Mouse (Mus musculus): ENCODE results near the gene Tmem214.

Gene Tmem214

DNA sequence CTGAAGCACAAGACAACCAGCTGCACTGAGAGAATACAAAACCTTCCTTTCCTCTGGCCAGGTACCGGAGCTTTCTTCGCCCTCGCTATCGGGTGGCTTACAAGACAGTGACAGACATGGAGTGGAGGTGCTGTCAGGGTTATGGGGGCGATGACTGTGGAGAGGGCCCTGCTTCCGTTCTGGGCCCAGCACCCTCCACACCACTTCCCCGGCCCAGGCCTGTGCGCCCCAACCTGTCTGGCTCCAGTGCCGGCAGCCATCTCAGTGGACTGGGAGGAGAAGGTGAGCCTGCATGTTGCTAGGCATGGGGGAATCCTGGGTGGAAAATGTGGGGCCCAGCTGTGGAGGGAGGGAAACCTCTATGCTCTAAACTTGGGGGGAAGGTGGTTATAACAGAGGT is 47.6 kb downstream of the Tmem214 start:
- DNase-seq (ENCODE audit: low read depth, low spot score): no peak

DNA sequence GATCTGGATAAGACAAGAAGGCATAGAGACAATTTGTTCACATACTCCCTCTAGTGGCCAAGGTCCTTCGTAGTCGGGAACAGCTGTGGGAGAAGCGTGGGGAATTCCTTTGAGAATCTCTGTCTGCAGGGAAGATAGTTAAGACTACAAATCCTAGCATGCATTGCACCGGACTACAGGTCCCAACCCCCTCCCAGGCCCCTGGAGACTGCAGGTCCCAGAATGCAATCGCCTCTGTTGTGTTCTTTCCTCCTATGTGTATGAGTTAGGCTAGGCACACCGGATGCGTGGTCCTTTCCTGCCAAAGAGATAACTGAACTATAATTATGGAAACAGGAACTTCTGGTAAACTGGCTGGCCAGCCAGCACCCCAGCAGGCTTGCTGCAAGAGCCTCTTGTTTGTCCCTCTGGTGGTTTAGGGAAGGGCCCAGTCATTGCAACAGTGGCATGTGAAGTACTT is 48.2 kb downstream of the Tmem214 start:
- DNase-seq (ENCODE audit: low read depth, low spot score): peak; percentile 95

DNA sequence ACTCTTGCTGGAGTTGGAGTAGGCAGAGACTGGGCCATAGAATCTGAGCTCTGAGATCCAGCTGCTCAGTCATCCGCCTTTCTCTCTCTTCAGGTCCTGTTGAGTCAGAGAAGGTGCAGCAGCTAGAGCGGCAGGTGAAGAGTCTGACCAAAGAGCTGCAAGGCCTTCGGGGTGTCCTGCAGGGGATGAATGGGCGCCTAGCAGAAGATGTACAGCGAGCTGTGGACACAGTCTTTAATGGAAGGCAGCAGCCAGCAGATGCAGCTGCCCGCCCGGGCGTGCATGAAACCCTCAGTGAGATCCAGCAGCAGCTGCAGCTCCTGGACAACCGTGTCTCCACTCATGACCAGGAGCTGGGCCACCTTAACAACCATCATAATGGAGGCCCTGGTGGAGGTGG is 49.0 kb downstream of the Tmem214 start:
- DNase-seq (ENCODE audit: low read depth, low spot score): no peak

DNA sequence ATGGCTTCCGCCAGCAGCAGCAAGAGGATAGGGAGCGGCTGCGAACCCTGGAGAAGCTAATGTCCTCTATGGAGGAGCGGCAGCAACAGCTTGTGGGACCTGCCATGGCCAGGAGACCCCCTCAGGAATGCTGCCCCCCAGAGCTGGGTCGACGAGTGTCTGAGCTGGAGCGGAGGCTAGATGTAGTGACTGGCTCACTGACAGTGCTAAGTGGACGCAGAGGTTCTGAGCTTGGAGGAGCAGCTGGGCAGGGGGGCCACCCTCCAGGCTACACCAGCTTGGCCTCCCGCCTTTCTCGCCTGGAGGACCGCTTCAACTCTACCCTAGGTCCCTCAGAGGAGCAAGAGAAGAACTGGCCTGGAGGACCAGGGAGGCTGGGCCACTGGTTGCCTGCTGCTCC is 49.5 kb downstream of the Tmem214 start:
- DNase-seq (ENCODE audit: low read depth, low spot score): no peak

DNA sequence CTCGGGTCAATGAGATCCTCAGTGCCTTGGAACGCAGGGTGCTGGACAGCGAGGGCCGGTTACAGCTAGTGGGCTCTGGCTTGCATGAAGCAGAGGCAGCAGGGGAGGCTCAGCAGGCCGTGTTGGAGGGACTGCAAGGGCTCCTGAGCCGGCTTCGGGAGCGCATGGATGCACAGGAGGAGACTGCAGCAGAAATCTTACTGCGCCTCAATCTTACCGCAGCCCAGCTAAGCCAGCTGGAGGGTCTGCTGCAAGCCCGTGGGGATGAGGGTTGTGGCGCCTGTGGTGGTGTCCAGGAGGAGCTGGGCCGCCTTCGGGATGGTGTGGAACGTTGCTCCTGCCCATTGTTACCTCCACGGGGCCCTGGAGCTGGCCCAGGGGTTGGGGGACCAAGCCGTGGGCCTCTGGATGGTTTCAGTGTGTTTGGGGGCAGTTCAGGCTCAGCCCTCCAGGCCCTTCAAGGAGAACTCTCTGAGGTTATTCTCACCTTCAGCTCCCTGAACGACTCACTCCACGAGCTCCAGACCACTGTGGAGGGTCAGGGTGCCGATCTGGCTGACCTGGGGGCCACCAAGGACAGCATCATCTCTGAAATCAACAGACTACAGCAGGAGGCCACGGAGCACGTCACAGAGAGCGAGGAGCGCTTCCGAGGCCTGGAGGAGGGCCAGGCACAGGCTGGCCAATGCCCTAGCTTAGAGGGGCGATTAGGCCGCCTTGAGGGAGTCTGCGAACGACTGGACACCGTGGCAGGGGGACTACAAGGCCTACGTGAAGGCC is 50.3 kb downstream of the Tmem214 start:
- DNase-seq (ENCODE audit: low read depth, low spot score): no peak

DNA sequence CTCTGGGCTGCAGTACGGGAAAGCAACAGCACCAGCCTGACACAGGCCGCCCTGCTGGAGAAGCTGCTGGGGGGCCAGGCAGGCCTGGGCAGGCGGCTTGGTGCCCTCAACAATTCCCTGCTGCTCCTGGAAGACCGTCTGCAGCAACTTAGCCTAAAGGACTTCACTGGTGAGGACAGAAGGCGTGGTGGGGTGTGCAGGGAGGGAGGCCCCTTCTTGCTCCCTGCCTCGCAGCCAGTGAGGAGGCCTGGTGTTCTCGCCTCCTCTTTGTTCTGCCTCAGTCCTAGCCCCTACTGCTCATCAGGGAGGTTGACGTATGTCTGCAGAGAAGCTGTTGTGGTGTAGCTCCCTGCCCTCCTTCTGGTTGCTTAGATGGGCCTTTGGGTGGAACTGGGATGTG is 50.9 kb downstream of the Tmem214 start:
- DNase-seq (ENCODE audit: low read depth, low spot score): no peak

DNA sequence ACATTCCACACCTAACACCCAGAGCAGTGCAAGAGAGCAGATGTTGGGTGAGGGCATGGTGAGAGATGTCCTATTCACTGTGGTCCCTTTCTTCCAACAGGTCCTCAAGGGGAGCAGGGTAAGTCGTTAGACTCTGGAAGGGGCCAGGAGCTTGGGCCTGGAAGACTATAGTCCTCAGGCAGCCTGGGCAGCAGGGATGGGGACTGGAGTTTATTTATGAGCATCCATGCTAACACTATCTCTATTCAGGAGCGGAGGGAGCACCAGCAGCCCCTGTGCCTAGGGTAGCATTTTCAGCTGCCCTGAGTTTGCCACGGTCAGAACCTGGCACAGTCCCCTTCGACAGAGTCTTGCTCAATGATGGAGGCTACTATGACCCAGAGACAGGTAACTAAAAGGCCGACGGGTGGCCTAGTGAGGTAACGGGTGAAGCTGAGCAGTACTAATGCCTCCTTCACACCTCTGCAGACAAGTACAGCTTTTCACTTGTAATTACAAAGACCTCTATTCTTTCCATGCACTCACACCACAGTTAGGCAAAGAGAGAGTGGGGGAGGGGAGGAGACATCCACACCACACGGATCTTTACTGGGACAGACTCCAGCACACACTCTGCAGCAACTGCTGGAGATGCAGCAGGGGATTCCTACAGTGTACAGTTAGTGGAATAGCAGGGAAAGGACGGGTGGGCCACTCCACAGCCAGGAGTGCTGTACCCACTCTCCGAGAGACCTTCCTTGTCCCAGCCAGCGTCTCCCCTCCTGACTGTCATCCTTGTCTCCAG is 52.2 kb downstream of the Tmem214 start:
- no peak for DNase-seq (ENCODE audit: low read depth, low spot score)

DNA sequence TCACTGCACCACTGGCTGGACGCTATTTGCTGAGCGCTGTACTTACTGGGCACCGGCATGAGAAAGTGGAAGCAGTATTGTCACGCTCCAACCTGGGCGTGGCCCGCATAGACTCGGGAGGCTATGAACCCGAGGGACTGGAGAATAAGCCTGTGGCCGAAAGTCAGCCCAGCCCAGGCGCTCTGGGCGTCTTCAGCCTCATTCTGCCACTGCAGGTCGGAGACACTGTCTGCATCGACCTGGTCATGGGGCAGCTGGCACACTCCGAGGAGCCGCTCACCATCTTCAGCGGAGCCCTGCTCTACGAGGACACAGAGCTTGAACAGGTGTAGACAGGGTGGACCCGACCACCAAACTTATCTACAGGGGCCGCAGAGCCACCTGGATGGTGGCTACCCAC is 52.8 kb downstream of the Tmem214 start:
- no peak for DNase-seq (ENCODE audit: low read depth, low spot score)

DNA sequence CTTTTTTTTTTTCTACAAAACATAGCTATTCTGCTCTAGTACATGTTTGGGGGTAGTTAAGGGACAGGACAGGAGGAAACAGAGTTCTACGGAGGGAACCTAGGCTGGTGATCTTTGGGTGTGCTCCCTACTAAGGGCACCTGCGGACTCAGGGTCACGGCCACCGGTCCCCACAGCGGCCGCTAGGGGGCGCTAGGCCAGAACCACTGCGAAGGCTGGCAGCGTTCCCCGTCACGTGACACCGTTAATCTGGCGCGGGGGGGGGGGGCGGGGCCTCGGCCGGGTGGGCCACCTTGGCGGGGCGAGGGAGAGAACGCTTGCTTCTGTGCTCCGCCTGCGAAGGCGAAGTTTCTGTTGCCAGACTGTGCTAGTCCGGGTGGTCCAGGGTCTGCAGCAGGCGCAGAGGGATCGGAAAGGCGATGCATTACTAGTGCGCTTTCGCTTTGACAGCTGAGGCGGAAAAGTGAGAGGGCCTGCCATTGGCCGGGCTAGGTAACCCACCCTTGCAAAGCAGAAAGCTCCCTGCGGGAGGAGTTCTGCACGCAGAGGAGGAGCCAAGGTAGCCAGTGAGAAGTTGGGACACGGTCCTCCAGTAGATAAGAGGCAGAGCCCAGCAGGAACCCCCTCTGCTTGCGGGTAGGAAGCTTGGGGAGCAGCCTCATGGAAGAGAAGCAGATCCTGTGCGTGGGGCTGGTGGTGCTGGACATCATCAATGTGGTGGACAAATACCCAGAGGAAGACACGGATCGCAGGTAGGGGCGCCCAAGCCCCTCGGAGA is 53.6 kb downstream of the Tmem214 start, which contains the start of gene Khk:
Gene Khk, plus strand, starts transcription at position 176 of the 778 bp plus-strand sequence.
- DNase-seq (ENCODE audit: low read depth, low spot score): peak; percentile 92

DNA sequence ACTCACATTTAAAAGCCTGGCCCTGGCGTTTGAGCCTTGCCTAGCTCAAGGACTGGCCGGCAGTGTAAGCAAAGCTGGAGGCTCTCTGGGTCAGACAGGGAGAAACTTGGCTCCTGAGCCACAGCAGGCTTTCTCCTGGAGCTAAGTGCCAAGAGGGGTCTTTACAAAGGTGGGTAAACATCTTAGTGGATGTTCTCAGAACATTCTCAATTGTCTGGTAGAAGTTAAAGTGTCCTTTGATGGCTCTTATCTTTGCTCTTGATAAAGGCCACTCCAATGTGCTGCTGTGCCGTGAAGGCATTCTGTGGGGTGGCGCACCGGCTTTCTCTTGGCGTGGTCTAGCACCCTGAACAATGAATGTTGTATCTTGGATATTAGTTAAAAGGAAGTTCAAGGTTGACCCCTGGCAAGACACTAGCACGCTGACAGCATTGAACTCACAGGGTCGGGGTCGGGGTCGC is 54.8 kb downstream of the Tmem214 start:
- no peak for DNase-seq (ENCODE audit: low read depth, low spot score)

DNA sequence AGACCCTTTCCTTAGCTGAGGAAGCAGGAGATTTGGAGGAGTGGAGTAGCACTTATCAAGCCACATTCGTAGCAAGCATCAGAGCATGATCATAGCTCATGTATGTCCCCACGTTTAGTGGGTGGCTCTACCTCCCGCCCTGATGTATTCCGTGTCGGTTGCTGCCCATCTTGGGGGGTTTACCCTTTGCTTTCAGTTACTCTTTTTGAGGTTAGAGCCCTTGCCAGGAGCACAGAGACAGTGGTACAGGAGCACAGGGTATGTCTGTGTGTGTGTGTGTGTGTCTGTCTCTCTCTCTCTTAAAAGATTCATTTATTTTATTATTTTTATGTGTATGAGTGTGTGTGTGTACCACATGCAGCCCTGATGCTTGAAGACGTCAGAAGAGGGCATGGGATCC is 55.3 kb downstream of the Tmem214 start:
- no peak for DNase-seq (ENCODE audit: low read depth, low spot score)

DNA sequence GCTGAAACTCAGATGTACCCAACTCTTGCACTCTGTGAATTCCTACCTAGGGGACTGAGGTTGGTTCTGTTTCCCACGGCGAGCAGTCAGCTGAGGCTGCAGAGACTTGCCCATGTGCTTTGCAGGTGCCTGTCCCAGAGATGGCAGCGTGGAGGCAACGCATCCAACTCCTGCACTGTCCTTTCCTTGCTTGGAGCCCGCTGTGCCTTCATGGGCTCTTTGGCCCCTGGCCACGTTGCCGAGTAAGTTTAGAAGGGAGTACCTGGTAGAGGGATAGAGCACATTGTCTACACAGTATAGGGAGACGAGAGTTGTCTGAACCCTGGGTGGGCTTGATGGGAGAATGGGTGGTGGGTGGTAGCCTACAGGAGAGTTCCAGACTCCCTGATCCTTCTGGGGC is 56.8 kb downstream of the Tmem214 start:
- no peak for DNase-seq (ENCODE audit: low read depth, low spot score)

DNA sequence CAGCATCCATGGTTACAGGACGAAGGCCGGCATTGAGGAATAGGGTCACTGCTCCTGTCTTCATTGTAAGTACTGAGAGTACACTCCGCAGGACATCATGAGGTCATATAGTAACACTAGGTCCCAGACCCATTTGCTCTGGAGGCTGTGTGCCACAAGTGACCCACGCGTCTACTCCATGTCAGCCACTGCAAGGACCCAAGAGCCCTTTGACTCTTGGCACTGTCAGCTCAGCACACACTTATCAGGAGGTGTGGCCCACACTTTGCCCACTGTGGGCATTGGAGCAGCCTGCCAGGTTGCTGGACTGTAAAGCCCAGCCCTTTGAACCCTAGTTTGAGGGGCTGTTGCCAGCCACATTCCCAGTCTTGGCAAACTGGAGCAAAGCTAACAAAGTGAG is 57.4 kb downstream of the Tmem214 start:
- DNase-seq (ENCODE audit: low read depth, low spot score): no peak

DNA sequence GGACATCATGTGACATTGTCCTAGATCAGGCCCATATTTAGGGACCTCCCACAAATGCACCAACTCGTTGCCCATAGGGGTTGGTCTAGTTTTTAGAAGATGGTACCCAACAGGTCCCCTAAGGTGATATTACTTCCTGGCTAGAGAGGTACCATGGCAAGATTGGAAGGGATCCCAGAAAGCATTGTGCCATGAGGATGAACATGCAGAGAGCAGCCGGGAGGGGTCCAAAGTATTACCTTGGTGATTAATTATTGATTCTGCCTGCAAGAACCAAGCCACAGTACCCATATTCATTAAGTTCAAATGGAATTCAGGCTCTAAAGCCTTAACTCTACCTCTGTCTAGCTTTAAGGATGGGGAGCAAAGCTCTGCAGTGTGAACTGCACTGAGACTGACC is 58.3 kb downstream of the Tmem214 start:
- no peak for DNase-seq (ENCODE audit: low read depth, low spot score)

DNA sequence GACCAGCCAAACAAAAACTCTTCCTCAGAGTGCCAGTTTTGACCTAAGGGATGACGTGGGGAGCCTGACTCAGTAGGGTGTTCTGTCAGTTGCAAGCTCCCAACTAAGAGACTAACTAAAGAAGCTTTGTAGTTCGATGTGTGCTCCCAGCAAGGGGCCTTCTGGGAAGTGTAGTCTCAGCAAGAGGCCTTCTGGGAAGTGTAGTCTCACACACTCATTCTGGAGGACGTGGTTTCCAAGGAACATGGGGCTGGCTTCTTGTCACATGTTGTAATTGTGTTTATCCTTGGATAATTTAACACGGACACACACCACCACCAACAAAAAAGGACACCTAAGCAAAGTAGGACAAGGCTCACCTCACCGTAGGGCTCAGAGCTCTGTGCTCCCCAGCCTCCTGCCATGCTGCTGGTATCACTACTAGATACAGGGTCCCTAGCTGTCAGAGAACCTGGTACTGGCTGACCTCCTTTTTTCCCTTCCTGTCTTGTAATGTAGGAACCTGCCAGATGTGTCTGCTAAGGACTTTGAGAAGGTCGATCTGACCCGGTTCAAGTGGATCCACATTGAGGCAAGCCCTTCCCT is 60.2 kb downstream of the Tmem214 start:
- DNase-seq (ENCODE audit: low read depth, low spot score): no peak

Measured in mesoderm, embryonic 11.5 days (tissue).